Mouse (Mus musculus): ENCODE data around the gene Myo10.
A peak's percentile ranks its signal among the peaks of the same experiment; 100 is the strongest.

The Myo10 gene

DNA sequence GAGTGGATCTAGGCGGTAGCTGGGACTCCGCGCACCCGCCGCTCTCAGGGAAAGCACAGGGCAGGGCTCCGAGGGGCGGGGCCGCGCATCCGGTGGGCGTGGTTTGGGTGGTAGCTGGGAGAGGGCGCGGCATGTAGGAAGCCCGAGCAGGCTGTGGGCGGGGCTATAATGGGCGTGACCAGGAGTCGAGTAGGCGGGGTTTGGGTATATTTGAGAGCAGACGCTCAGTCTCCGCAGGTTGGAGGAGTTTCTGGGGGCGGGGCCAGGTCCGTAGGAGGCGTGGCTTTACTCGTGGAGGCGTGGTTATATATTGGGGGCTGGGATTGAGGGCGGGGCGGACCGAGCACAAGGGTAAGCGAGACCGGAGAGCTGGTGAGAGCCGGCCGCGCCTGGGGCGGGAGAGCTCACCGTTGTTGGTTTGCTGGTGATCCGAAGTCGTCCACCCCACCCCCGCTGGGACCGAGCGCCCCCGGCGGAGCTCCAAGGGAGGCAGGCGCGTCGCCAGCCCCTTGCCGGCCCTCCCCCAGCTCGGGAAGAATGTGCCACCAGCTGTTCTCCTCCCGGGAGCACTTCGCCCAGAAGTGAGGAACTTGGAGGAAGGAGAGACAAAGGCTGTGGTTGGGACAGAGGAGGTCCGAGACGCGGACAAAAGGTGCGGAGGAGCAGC lies at the start of gene Myo10:
Myo10 (plus strand) TSS at position 326 of the 667 bp plus-strand sequence.
- peak; percentile 99 to 100 for DNase-seq (ENCODE audit: low spot score in 2 of 2)

DNA sequence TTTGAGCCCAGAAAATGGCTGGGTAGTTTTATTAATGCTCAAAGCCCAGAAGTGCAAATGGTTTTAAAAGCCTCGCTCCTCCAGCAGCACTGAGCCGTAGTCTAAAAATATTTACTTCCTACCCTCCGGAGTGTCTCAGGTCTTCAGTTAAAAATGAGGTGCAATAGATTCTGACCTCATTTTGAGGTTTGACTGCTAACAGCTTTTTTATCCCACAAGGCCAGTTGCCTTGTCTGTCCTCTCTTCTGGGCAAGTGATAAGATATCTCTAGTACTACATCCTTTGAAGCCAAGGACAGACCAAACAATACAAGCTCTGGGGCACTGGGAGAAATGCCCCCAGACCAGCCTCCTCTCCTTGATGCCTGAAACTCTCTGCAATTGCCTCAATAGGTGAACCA lies 49.2 kb upstream of the Myo10 start:
- no peak for DNase-seq (ENCODE audit: low spot score in 2 of 2)

DNA sequence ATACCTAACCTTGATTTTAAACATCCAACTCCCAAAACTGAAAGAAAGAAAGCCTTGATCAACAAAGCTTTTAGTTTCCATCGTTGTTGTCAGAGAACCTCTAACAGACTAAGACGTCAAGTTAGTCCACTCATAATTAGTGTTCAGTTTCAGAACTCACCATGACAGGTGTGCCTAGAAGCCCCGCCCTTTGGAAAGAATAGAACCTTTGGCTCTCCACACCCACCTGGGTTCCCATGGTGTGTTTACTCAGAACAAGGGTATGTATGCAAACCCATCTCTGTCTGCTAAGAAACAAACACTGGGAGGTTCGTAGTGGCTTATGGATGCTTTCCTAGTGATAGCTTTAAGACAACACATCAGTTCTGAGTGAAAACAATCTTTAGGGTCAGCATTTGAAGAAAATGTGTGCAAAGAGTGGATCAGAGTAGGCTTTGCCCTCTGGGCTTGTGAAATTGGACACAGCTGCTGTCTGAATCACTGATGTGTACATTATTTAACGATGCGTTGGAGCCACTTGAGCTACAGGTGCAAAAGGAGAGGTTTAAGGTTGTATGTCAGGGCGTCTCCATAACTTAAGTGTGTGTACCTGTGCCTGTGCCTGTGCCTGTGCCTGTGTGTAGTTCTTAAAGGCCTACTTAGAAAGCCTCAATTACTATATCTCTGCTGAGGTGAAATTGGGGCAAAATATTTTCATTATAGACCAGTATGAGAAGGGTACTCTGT lies 48.3 kb upstream of the Myo10 start:
- DNase-seq (ENCODE audit: low spot score in 2 of 2): no peak

DNA sequence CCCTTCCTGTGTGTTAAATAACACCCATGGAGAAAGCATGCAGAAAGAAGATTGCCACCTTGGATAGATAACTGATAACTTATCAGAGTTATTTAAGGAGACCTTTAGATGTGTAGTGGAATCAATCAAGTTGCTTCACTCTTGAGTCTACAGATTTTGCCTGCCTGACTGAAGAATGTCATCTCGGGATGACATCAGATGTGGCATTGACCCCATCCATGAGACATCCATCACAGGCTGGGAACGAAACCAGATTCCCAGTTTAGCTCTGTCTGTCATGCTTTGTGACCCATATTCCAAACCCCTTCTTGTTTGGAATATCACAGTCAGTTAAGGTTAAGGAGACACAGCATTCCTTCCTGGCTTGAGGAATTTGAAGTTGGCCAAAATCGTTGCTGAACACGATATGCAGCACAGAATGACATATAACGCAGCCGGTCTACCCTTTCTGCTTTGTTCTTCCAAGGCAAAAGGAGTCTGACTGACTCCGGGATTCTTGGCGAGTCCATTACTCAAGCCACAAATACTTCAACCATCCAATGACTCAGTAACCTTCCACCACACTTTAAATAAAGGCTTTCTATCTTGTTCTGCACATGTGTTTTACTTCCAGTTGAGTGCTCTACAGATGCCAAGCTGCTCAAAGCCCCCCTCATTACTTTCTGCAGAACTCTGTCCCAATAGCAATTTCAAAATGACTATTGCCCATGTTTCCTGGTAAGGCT lies 44.8 kb upstream of the Myo10 start:
- DNase-seq (ENCODE audit: low spot score in 2 of 2): no peak

DNA sequence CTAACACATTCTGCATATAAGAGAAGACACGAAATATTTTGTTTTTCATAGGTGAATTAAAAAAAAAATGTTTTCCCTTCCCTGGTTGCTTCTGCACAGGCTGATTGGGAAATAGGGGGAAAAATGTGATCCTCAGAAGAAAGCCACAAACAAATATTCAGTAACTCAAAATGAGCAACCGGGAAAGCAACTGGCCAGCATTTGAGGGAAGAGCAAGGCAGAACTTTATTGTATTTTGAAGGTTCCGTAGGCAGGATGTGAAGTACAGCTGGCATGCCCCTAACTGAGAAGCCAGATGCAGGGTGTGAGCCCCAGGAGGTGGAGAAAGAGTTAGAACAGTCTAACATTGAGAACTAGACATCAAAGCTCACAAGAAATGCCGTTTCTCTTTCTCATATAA lies 44.0 kb upstream of the Myo10 start:
- DNase-seq (ENCODE audit: low spot score in 2 of 2): no peak

DNA sequence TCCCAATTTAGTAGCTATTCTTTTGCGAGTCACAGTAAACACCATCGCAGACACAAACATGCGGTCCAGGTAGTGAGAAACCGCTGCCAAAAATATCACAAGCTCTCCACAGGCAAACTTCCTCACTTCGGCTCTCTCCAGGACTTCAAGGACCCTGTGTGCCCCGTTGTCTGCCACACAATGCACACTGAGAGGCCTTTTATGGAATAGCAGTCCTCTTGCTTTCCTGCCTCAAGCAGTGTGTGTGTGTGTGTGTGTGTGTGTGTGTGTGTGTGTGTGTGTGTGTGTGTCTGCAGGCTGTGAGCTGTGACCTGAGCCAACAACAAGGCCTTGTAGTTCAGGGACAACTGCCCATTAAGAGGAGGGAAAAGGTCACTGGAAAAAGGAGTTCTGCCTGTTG lies 41.6 kb upstream of the Myo10 start:
- DNase-seq (ENCODE audit: low spot score in 2 of 2): no peak

DNA sequence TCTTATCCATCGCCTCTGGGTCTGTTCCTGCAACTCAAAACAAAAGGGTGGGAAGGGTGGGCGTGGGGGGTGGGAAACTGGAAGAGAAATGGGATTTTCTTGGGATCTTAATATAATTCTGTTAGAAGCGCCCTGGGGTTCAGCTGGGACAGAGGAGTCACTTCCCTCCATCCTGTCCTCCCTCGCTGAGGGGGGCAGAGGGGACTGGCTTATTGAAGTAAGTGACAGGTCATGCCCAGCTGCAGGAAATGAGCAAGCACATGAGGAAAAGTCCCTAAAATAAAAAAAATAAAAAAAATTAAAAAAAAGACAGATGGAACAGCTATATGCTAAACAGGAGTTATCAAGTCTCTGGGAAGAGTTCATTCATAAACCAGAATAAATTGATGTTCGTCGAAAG lies 40.3 kb upstream of the Myo10 start:
- DNase-seq (ENCODE audit: low spot score in 2 of 2): no peak

DNA sequence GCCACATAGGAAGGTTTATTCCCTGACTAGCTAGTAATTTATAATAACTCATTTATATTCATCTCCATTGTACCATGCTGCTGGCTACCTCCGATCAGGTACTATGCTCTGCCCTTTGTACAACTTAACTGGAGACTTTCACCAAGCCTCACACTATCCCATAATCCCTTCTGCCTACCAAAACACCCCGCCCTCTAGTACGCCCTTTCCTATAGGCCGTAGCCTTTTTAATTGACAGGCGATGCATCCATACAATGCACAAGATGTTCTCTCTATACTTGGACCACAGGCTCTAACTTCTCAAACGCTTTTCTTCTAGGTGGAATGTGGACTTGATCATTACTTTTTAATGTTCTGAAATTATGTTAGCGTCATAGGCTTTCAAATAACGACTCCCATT lies 39.0 kb upstream of the Myo10 start:
- no peak for DNase-seq (ENCODE audit: low spot score in 2 of 2)

DNA sequence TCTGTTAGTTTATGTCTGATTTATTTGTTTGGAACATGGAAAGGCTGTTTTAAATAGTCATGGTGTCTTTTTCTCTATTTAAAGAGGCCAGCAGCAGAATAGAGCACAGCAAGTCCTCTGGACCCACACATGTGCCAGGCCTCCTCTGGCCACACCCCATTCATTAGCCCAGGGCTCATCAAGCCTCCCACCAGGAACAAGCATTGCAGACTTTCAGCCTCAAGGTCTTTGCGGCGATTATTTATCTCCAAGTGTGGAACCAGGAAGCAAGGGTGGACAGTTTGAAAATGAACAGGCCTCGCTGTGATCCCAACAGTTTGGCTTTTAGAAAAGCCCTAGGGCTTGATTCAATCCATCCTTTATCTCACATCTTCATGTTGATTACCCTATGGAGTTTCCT lies 35.5 kb upstream of the Myo10 start:
- no peak for DNase-seq (ENCODE audit: low spot score in 2 of 2)

DNA sequence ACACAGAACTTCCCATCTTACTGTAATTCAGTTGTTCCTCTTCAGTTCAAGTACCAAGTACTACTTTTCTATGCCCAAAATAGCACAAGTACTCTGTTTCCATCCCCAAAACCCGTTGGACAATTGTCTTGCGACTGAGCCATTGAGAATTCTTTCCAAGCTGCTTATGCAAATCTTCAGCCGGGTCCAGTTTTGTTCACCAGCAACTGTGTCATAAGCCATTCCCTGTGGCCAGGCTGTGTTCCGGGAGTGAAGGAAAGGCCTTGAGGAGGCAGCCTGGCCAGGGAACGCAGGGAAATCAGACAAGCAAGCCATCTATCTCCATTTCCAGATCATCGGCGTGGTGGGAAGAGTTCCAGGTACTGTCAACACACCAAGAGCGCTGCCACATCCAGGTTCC lies 34.4 kb upstream of the Myo10 start:
- DNase-seq (ENCODE audit: low spot score in 2 of 2): no peak

DNA sequence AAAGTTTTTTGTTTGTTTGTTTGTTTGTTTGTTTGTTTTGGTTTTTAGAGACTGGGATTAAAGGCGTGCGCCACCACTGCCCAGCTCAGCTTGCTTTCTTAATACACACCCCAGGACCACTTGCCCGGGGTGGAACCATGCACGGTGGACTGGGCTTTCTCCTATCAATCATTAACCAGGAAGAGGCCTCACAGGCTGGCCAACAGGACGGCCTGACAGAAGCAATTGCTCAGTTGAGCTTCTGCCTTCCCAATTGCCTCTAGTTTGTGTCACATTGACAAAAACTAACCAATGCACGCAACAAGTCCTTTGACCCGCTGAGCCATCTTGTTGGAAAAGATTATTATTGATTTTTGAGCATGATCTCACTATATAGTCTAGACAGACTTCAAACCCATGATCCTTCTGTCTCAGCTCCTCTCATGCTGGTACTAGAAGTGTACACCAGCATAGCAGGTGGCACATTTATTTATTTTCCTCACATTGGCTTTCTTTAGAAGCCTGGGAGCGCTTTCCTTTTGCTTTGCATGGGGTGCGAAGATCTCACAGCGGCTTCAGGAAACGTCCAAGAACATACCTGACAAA lies 32.9 kb upstream of the Myo10 start:
- no peak for DNase-seq (ENCODE audit: low spot score in 2 of 2)

DNA sequence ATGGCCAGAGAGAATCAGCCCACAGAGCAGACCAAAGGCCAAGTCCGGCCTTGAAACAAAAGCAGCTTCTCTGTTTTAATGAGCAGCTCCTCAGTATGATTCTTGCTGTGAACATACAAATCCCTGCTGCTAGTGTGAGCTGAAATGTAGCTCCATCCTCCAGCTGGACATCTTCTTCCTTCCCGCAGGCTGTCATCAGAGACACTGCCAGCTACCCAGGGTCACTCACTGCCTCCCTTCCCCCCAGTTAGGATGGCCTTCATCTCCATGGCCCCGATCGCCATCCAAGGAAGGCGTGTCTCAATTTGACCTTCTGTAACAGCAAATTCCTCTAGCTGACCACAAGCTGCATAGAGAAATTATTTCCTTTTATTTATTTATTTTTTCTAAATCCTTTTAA lies 32.4 kb upstream of the Myo10 start:
- no peak for DNase-seq (ENCODE audit: low spot score in 2 of 2)

DNA sequence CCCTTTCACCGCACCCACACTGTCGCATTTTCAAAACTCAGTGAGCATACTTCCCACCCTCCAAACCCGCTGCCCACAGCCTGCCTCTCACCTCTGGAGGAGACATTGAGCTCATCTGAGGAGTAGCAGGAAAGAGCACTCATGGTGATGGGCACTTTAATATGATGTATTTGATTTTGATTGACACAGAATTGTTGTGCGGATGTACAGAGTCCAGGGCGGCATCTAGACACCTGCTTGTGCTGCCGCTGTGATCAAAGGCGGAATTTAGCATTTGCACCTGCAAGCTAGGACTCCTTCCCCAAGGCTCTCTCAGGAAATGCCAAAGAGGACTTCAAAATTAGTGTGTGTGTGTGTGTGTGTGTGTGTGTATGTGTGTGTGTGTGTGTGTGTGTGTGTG lies 31.4 kb upstream of the Myo10 start:
- DNase-seq (ENCODE audit: low spot score in 2 of 2): no peak

DNA sequence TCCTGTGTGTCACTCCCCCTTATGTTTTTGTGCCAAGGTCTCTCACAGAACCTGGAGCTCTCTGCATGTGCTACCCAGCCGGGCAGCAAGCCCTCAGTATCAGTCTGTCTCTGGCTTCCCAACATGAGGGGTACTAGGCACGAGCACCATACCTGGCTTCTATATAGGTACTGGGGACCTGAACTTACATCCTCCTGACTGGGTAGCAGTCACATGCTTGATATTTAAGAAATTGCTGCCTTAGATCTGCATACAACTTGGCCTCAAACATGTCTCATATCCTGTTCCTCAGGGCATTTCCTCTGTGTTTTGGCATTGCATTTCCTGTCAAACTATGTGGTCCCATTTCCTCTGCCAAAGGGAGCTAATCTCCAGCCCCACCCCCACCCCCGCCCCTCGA lies 30.4 kb upstream of the Myo10 start:
- no peak for DNase-seq (ENCODE audit: low spot score in 2 of 2)

DNA sequence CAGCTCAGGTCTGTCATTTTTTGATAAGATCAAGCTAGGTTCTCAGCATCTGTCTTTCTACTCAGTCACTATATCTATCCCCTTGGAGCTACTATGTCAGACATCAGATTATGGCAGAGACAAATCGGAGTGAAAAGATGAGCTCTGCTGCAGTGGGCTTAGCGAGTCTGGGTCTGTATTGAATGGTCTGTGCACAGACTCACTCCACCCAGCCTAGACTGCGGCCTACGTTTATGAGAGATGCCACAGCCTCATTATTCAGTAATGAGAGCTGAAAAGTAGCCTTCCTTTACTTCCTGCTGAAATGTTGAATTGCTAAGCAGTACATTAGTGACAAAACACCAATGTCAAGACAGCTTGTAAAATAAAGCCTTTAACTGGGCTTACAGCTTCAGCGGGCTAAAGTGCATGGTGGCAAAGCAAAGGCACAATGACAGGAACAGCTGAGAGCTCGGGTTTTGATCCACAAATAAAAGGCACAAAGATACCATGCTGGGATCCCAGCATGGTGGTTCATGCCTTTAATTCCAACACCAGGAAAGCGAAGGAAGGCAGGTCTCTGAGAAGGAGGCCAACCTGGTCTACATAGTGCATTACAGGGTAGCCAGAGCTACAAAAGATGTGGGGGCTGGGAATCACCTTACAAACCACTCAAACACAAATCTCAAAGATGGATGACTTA lies 28.7 kb upstream of the Myo10 start:
- no peak for DNase-seq (ENCODE audit: low spot score in 2 of 2)

DNA sequence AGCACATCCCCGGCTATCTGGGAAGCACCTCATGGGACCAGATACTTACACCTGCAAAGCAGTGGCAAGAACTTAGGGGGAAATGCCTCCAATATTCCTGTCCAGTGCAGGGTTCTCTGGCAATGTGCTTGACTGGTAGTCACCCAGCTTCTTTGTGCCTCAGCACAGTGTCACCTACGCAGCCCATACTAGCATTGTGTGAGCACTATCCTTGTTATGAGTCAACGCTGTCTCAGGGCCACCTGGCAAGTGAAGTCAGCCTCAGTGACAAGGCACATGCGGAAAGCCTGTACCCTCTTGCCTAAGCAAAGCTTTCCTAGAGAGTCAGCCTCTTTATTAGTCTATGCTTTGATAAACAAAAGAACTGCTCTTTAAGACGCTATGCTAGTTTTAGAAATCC lies 24.0 kb upstream of the Myo10 start:
- DNase-seq (ENCODE audit: low spot score in 2 of 2): no peak

DNA sequence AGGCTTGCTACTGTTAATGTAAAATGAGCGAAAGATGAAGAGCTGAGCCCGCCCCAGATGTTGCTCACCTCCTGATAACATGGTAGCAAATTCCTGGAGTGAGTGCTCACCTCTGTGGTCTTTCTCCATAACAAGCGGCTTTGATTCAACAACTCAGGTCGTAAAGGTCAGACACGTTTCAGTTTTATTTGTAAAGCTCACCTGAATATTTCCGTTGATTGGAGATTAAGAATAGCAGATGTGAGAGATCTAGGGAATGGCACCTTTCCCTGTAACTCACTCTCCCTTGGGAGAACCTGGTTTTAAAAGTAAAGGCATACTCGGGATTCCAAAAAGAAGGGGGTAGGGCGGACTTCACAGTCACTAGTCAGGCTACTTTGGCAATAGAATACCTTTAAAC lies 20.0 kb upstream of the Myo10 start:
- DNase-seq (ENCODE audit: low spot score in 2 of 2): no peak

DNA sequence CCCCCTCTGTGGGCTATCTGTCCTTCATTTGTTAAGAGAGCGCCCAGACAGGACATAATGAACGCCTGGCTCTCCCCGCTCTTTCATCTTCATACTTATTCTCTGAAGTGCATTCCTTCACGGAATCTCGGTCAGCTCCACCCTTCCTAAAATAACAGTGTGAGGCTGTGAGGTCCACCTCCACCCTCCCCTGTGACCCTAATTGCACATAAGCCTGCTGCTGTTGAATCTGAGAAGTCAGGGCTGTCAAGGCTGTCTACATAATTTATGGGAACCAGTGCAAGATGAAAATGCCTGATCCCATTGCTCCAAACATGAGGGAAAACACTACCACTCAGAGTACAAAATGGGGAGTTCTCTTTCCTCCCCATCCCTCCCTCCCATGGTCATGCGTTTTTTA lies 19.0 kb upstream of the Myo10 start:
- no peak for DNase-seq (ENCODE audit: low spot score in 2 of 2)

DNA sequence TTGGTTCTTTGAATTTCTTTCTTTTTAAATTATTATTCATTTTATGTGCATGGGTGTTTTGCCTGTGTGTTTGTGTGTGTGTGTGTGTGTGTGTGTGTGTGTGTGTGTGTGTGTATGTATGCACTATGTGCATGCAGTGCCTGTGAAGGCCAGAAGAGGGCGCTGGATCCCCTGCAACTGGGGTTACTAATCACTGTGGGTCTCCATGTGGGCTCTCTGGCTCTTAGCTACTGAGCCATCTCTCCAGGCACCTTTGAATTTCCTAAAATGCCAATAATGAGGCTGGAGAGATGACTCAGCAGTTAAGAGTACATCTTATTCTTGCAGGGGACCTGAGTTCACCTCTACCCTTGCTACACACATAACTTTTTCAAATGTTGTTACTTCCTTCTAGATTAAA lies 18.1 kb upstream of the Myo10 start:
- DNase-seq (ENCODE audit: low spot score in 2 of 2): no peak

DNA sequence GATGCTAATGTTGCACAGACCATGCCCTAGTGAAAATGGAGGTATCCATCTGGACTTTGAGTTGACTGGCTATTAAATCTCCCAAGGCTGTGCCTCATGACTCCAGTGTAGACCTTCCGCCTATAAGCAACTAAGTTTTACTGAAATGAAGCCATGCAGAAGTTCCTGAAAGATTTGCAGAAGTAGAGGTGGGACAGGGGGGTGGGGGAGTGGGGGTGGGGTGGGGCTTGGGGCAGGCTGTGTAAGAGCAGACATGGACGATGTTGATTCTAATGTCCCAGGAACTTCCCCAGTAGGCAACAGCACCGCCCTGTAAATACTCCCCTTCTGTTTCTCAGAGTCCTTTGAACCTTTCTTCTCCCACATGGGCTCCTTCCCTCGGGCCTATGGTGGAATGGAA lies 16.9 kb upstream of the Myo10 start:
- no peak for DNase-seq (ENCODE audit: low spot score in 2 of 2)

DNA sequence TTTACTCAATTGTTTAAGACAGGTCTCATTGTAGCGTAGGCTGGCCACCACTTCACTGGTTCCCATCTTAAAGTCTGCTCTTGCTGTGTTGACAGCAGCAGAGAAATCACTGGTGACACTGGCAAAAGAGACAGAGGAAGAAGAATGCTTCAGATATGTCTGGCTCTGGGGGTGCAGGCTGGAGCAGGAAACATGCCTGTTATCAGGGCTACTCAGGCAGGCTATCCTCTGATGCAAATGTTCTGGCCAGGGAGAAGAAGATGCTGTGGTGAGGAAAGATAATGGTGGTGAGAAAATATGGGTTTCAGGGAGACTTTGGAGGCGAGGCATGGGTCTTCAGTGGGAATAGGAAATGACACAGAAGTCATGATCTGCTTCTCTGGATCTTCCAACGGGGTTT lies 13.6 kb upstream of the Myo10 start:
- no peak for DNase-seq (ENCODE audit: low spot score in 2 of 2)

DNA sequence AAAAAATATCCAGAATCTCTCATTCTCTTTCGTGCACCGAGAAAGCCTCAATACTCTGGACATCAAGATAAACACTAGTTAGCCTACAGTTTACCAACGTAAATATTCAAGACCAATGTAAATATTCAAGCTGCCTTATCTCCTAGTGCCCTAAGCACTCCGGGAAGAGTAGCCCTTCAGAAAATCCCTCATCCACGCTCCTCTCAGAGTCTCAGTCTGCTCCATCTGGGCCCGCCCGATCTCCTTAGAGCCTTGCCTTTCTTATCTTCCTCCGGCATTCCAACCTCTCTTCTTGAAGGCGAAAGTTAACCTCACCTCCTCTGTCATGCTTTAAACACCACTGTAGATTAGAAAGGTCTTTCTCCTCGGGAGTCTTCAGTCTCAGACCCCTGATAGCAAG lies 13.1 kb upstream of the Myo10 start:
- no peak for DNase-seq (ENCODE audit: low spot score in 2 of 2)

Measured in natural killer cell, adult 2 months (primary cell).